Mouse (Mus musculus) ES-E14 (cell line): Measurements from ENCODE around the gene Cemip. TPM values are rescaled to one million over a fixed set of nuclear protein-coding genes. Genes with fewer than 3 reads are reported as not detected.

Source experiments
- DNase-seq: peaks from one replicate; pipeline ENCODE4 v3.0.0-alpha.2; 2013; ENCODE audit warnings: low read depth, low spot score
- H3K27ac ChIP-seq: 2 replicates; pipeline ENCODE4 v1.5.1; 2012; ENCODE audit warnings: low read depth, mild to moderate bottlenecking, low read length, moderate library complexity, mixed read lengths; ENCODE audit not compliant: poor library complexity, insufficient read depth, severe bottlenecking
- H3K36me3 ChIP-seq: 2 replicates; pipeline ENCODE4 v1.6.1; 2012; ENCODE audit warnings: mild to moderate bottlenecking, low read length, moderate library complexity, mixed read lengths; ENCODE audit not compliant: control insufficient read depth, poor library complexity, insufficient read depth, severe bottlenecking
- H3K4me1 ChIP-seq, 2 experiments: fragments of 150-350 bp in 1 of 2; sonication (generic) in 1 of 2; 2 replicates each; pipeline ENCODE4 v1.6.1; 2012; ENCODE audit warnings: low read length in 2 of 2, mild to moderate bottlenecking in 1 of 2, mixed read lengths in 1 of 2; ENCODE audit not compliant: control insufficient read depth in 2 of 2, insufficient read depth in 2 of 2, poor library complexity in 1 of 2
- H3K4me3 ChIP-seq, 2 experiments: fragments of 150-350 bp in 1 of 2; sonication (generic) in 1 of 2; 2 replicates each; pipeline ENCODE4 v1.5.1; 2012; ENCODE audit warnings: low read length in 2 of 2, low read depth in 1 of 2, mild to moderate bottlenecking in 1 of 2, mixed read lengths in 1 of 2; ENCODE audit not compliant: insufficient read depth in 1 of 2, poor library complexity in 1 of 2, severe bottlenecking in 1 of 2
- H3K9ac ChIP-seq: 2 replicates; pipeline ENCODE4 v1.6.1; 2012; ENCODE audit warnings: low read depth, mild to moderate bottlenecking, low read length, mixed read lengths; ENCODE audit not compliant: poor library complexity, insufficient read depth, severe bottlenecking
- H3K9me3 ChIP-seq: fragments of 150-350 bp; sonication (generic); 2 replicates; pipeline ENCODE4 v1.6.1; 2012; ENCODE audit warnings: low read depth, mild to moderate bottlenecking, low read length; ENCODE audit not compliant: control insufficient read depth, insufficient read depth
- CHD2 ChIP-seq: IDR thresholded peaks from 2 replicates; pipeline ENCODE4 v1.6.1; 2014; ENCODE audit warnings: mild to moderate bottlenecking, low read depth, low read length, inconsistent platforms
- HCFC1 ChIP-seq: IDR thresholded peaks from 2 replicates; pipeline ENCODE4 v1.6.1; 2012; ENCODE audit warnings: low read length, inconsistent platforms, borderline replicate concordance; ENCODE audit not compliant: insufficient read depth
- MAFK ChIP-seq: IDR thresholded peaks from 2 replicates; pipeline ENCODE4 v1.6.1; 2014; ENCODE audit warnings: mild to moderate bottlenecking, low read depth, low read length, inconsistent platforms; ENCODE audit not compliant: insufficient read depth
- ZC3H11A ChIP-seq: IDR thresholded peaks from 2 replicates; pipeline ENCODE4 v1.6.1; 2012; ENCODE audit warnings: low read depth, mild to moderate bottlenecking, inconsistent platforms, low read length, borderline replicate concordance
- ZNF384 ChIP-seq: IDR thresholded peaks from 2 replicates; pipeline ENCODE4 v1.6.1; 2012; ENCODE audit warnings: low read depth, low read length, inconsistent platforms
- in situ Hi-C, 2 experiments: fragments of 600-800 bp; cut with MboI; formaldehyde crosslinking; loops; one replicate each; pipeline ENCODE4 v1.15.1; 2025; ENCODE audit warnings: low sequenced_read_pairs in 2 of 2, inconsistent platforms in 1 of 2; ENCODE audit not compliant: unreplicated experiment in 2 of 2
- total RNA-seq: library from RNA; depleted of rRNA; stranded (reverse); fragments of 300-350 nt; gene quantifications from 2 replicates; pipeline ENCODE4 v1.2.3, GENCODE M21; 2012

Cemip gene
- total RNA-seq, 1 experiment: 3.9 TPM

- Histone ChIP-seq H3K36me3 (no peaks in the 10 kb centered on the region), H3K9ac (no peak overlapping the region), H3K27ac (no peak overlapping the region), H3K9me3 (no peaks in the 10 kb centered on the region), H3K4me1 (no peaks in the 10 kb centered on the region), H3K4me3 (no peak overlapping the region)
- in situ Hi-C loops: no loop called here
- TF ChIP-seq MAFK: no peak
- no peak for TF ChIP-seq CHD2
- TF ChIP-seq ZNF384: no peak
- TF ChIP-seq HCFC1: no peak
- TF ChIP-seq ZC3H11A: no peak
- DNase-seq: no peak
Measured at GRCm38 (mm10) chr7:84090793-84091192, 4.5 kb upstream of the Cemip start.

- Histone ChIP-seq H3K4me3 (no peak overlapping the region), H3K27ac (no peak overlapping the region), H3K9ac (no peak overlapping the region), H3K4me1 (no peaks in the 10 kb centered on the region), H3K36me3 (no peaks in the 10 kb centered on the region), H3K9me3 (no peaks in the 10 kb centered on the region)
- peak; percentile 40 for DNase-seq
- TF ChIP-seq MAFK (no peak), ZNF384 (no peak), HCFC1 (no peak), CHD2 (no peak), ZC3H11A (no peak)
- in situ Hi-C loops: loop anchor here in 1 of 2 experiments (5.0 kb wide), 1 partner anchor 183 kb away; no protein-coding TSS in a partner anchor
Measured at GRCm38 (mm10) chr7:84089777-84090176, 3.5 kb upstream of the Cemip start.

- Histone ChIP-seq H3K4me3 (no peak overlapping the region), H3K4me1 (no peaks in the 10 kb centered on the region), H3K9ac (no peak overlapping the region), H3K27ac (no peak overlapping the region), H3K9me3 (no peaks in the 10 kb centered on the region), H3K36me3 (no peaks in the 10 kb centered on the region)
- TF ChIP-seq ZC3H11A (peak; percentile 72), ZNF384 (no peak)
- in situ Hi-C loops: loop anchor here in 1 of 2 experiments (5.0 kb wide), 1 partner anchor 183 kb away; no protein-coding TSS in a partner anchor
- DNase-seq: peak; percentile 69
Measured at GRCm38 (mm10) chr7:84088971-84089370, 2.7 kb upstream of the Cemip start.

GRCm38 (mm10) chr7:84088191-84088590 lies 1.9 kb upstream of the Cemip start:
- Histone ChIP-seq H3K36me3 (no peaks in the 10 kb centered on the region), H3K9ac (no peak overlapping the region), H3K9me3 (no peaks in the 10 kb centered on the region), H3K4me3 (no peak overlapping the region), H3K4me1 (no peaks in the 10 kb centered on the region), H3K27ac (no peak overlapping the region)
- DNase-seq: no peak
- in situ Hi-C loops: loop anchor here in 1 of 2 experiments (5.0 kb wide), 1 partner anchor 184 kb away; no protein-coding TSS in a partner anchor
- TF ChIP-seq ZNF384 (no peak), HCFC1 (no peak), CHD2 (no peak), ZC3H11A (no peak), MAFK (no peak)
